Mouse (Mus musculus) CH12.LX (cell line): ENCODE data around the gene Ptger3. TPM values are rescaled to one million over a fixed set of nuclear protein-coding genes. Genes with fewer than 3 reads are reported as not detected.

ENCODE experiments used
- DNase-seq: peaks from one replicate; pipeline ENCODE4 v3.0.0-alpha.2; 2013; ENCODE audit errors: extremely low read depth
- H3K27ac ChIP-seq: 2 replicates; pipeline ENCODE4 v1.5.1; 2012; ENCODE audit warnings: low read depth, mild to moderate bottlenecking, control low read depth, moderate library complexity; ENCODE audit not compliant: insufficient read depth
- H3K27me3 ChIP-seq: replicated peaks from 2 replicates; pipeline ENCODE3; 2012; ENCODE audit warnings: inconsistent platforms
- H3K36me3 ChIP-seq, 2 experiments: replicated peaks in 1 of 2; 2 replicates each; pipeline versions ENCODE3 to v1.6.1; 2012; ENCODE audit warnings: inconsistent platforms in 1 of 2, low read length in 1 of 2, mild to moderate bottlenecking in 1 of 2, mixed read lengths in 1 of 2, moderate library complexity in 1 of 2; ENCODE audit not compliant: control insufficient read depth in 1 of 2, insufficient read depth in 1 of 2
- H3K4me1 ChIP-seq, 2 experiments: 2 replicates each; pipeline ENCODE4 v1.6.1; 2012; ENCODE audit warnings: inconsistent platforms in 1 of 2, moderate library complexity in 1 of 2; ENCODE audit not compliant: insufficient read depth in 2 of 2, control insufficient read depth in 1 of 2
- H3K4me2 ChIP-seq: 2 replicates; pipeline ENCODE4 v1.6.1; 2012; ENCODE audit warnings: low read depth, mild to moderate bottlenecking, control low read depth; ENCODE audit not compliant: poor library complexity, insufficient read depth, severe bottlenecking
- H3K4me3 ChIP-seq, 3 experiments: fragments of 150-350 bp in 1 of 3; sonication (generic) in 1 of 3; replicated peaks in 1 of 3; 2 replicates each; pipeline versions ENCODE3 to v1.5.1; 2011 to 2012; ENCODE audit warnings: low read depth in 2 of 3, low read length in 2 of 3, mild to moderate bottlenecking in 2 of 3, moderate library complexity in 2 of 3, control low read depth in 1 of 3, improper control_type of control experiment in 1 of 3, inconsistent platforms in 1 of 3, mixed read lengths in 1 of 3; ENCODE audit not compliant: poor library complexity in 1 of 3
- H3K79me2 ChIP-seq: replicated peaks from 2 replicates; pipeline ENCODE4 v1.6.1; 2012; ENCODE audit warnings: mild to moderate bottlenecking, moderate library complexity; ENCODE audit not compliant: control insufficient read depth, poor library complexity, insufficient read depth, severe bottlenecking; ENCODE audit errors: extremely low read depth
- H3K9ac ChIP-seq: 2 replicates; pipeline ENCODE4 v1.6.1; 2012; ENCODE audit warnings: low read depth, mild to moderate bottlenecking, control low read depth, moderate library complexity; ENCODE audit not compliant: insufficient read depth
- H3K9me3 ChIP-seq: replicated peaks from 2 replicates; pipeline ENCODE3; 2012; ENCODE audit warnings: low read length, inconsistent platforms, mixed read lengths
- BHLHE40 ChIP-seq: IDR thresholded peaks from 2 replicates; pipeline ENCODE4 v1.6.1; 2011; ENCODE audit warnings: mild to moderate bottlenecking, low read depth, low read length, improper control_type of control experiment
- CTCF ChIP-seq, 2 experiments: IDR thresholded peaks in 1 of 2; conservative IDR thresholded peaks in 1 of 2; 2 replicates each; pipeline ENCODE4 v1.5.1; 2011 to 2012; ENCODE audit warnings: low read depth in 2 of 2, low read length in 2 of 2, improper control_type of control experiment in 1 of 2, inconsistent platforms in 1 of 2, mild to moderate bottlenecking in 1 of 2, moderate library complexity in 1 of 2
- GABPA ChIP-seq: IDR thresholded peaks from 2 replicates; pipeline ENCODE4 v1.6.1; 2012; ENCODE audit warnings: low read depth, low read length, improper control_type of control experiment, inconsistent platforms; ENCODE audit not compliant: insufficient replicate concordance
- JUN ChIP-seq: IDR thresholded peaks from 2 replicates; pipeline ENCODE4 v1.6.1; 2011; ENCODE audit warnings: low read depth, mild to moderate bottlenecking, low read length, improper control_type of control experiment, moderate library complexity; ENCODE audit not compliant: insufficient read depth
- MAX ChIP-seq: IDR thresholded peaks from 2 replicates; pipeline ENCODE4 v1.6.1; 2011; ENCODE audit warnings: low read length, improper control_type of control experiment
- MAZ ChIP-seq: IDR thresholded peaks from 2 replicates; pipeline ENCODE4 v1.6.1; 2012; ENCODE audit warnings: low read depth, mild to moderate bottlenecking, inconsistent platforms, low read length, improper control_type of control experiment, moderate library complexity
- MYC ChIP-seq: IDR thresholded peaks from 2 replicates; pipeline ENCODE4 v1.6.1; 2011; ENCODE audit warnings: low read depth, mild to moderate bottlenecking, improper control_type of control experiment, low read length
- NELFE ChIP-seq: IDR thresholded peaks from 2 replicates; pipeline ENCODE4 v1.6.1; 2011; ENCODE audit warnings: low read depth, low read length, improper control_type of control experiment
- NRF1 ChIP-seq: IDR thresholded peaks from 2 replicates; pipeline ENCODE4 v1.6.1; 2014; ENCODE audit warnings: low read depth, mild to moderate bottlenecking, inconsistent platforms, low read length, improper control_type of control experiment, moderate library complexity
- POLR2A ChIP-seq: IDR thresholded peaks from 2 replicates; pipeline ENCODE4 v1.6.1; 2011; ENCODE audit warnings: low read depth, mild to moderate bottlenecking, improper control_type of control experiment, low read length
- POLR2AphosphoS2 ChIP-seq: IDR thresholded peaks from 2 replicates; pipeline ENCODE4 v1.6.1; 2011; ENCODE audit warnings: low read depth, low read length, improper control_type of control experiment
- RAD21 ChIP-seq: IDR thresholded peaks from 2 replicates; pipeline ENCODE4 v1.6.1; 2011; ENCODE audit warnings: low read depth, mild to moderate bottlenecking, low read length, improper control_type of control experiment, moderate library complexity
- RCOR1 ChIP-seq: conservative IDR thresholded peaks from 2 replicates; pipeline ENCODE4 v1.6.1; 2012; ENCODE audit warnings: low read depth, mild to moderate bottlenecking, inconsistent platforms, low read length, improper control_type of control experiment
- SMC3 ChIP-seq: IDR thresholded peaks from 2 replicates; pipeline ENCODE4 v1.6.1; 2011; ENCODE audit warnings: low read depth, low read length, improper control_type of control experiment
- ZKSCAN1 ChIP-seq: IDR thresholded peaks from 2 replicates; pipeline ENCODE4 v1.6.1; 2012; ENCODE audit warnings: low read depth, inconsistent platforms, low read length, improper control_type of control experiment, borderline replicate concordance
- dilution Hi-C: fragments of 300-500 bp; cut with MboI; formaldehyde crosslinking; loops from 2 replicates; pipeline ENCODE4 v1.14.3; 2020; ENCODE audit warnings: low sequenced_read_pairs; ENCODE audit not compliant: extremely low pct_unique_long_range_greater_than_20kb, extremely low pct_ligation_motif_present
- in situ Hi-C: fragments of 300-500 bp; cut with MboI; formaldehyde crosslinking; loops from 3 replicates; pipeline ENCODE4 v1.14.3; 2019; ENCODE audit warnings: low sequenced_read_pairs, low pct_ligation_motif_present, low pct_unique_long_range_greater_than_20kb, mixed read lengths
- polyA plus RNA-seq: library from polyadenylated mRNA; unstranded; fragments of >175 nt; gene quantifications from 2 replicates; pipeline ENCODE4 v1.2.1, GENCODE M21; 2012; ENCODE audit warnings: low read depth; ENCODE audit not compliant: insufficient read length
- total RNA-seq, 2 experiments: library from RNA; depleted of rRNA; stranded (reverse); fragments of 300-350 nt in 1 of 2; fragments of >200 nt in 1 of 2; gene quantifications; 2 replicates each; pipeline ENCODE4 v1.2.3; 2012 to 2014

Ptger3 gene
- total and polyA plus RNA-seq, 3 experiments: 0.06 TPM; not detected in 2

DNA sequence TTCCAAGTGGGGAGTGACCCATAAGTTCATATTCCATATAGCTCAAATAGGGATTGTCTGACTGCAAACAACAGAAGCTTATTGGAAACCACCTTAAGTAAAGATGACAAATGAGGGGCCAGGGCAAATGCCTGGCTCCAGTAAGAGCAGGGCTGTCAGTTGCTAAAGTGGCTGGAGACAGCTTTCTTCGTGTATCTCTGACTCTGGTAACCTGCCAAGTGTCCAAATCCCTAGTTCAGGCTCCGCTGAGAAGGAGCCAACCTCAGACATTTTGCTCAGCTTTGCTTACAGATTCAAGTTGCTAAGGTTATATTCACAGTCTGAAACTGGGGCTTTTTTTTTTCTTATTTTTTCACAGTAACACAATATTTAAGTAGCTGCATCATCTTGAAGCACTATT, 12.7 kb downstream of the Ptger3 start:
- Histone ChIP-seq H3K9ac (no peak overlapping the region), H3K4me1 (peaks cover 0 to 20% of the 10 kb centered on the region in 2 experiments; a peak in 2 of 4 replicates), H3K27ac (no peak overlapping the region), H3K36me3 (no peaks in the 10 kb centered on the region), H3K9me3 (no peaks in the 10 kb centered on the region), H3K4me2 (no peak overlapping the region), H3K79me2 (no peaks in the 10 kb centered on the region), H3K27me3 (no peaks in the 10 kb centered on the region), H3K4me3 (no peak overlapping the region)
- in situ Hi-C loops (loop anchor here (10.0 kb wide), 1 partner anchor 45 kb away; no protein-coding TSS in a partner anchor), dilution Hi-C loops (no loop called here)
- TF ChIP-seq BHLHE40: no peak
- TF ChIP-seq MYC: no peak
- TF ChIP-seq POLR2AphosphoS2: no peak
- no peak for TF ChIP-seq POLR2A
- no peak for TF ChIP-seq NELFE
- no peak for TF ChIP-seq RCOR1
- TF ChIP-seq SMC3: no peak
- TF ChIP-seq NRF1: no peak
- TF ChIP-seq JUN: no peak
- TF ChIP-seq MAZ: no peak
- no peak for TF ChIP-seq MAX
- no peak for TF ChIP-seq GABPA
- no peak for TF ChIP-seq ZKSCAN1
- DNase-seq: no peak

DNA sequence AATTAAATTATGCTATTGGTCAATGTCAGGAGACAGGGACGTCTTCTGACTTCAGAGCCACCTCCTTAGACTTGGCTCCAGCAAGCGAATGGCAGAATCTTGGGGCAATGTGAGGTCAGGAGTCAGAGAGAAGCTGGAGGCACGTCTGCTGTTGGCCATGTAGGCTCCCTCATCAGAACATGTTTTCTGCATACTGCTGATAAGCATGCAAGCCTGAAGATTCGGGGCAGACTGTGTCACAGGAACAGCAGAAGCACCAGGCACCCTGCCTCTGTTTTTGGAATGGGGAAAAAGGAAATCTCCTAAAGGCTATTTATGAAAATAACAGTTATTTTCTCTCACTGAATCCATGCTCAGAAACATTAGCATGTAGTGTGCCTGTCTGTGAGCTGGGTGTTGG, 13.6 kb downstream of the Ptger3 start:
- Histone ChIP-seq H3K36me3 (no peaks in the 10 kb centered on the region), H3K4me2 (no peak overlapping the region), H3K27ac (no peak overlapping the region), H3K9me3 (no peaks in the 10 kb centered on the region), H3K9ac (no peak overlapping the region), H3K4me1 (peaks cover 0 to 20% of the 10 kb centered on the region in 2 experiments; a peak in 2 of 4 replicates), H3K4me3 (no peak overlapping the region), H3K79me2 (no peaks in the 10 kb centered on the region), H3K27me3 (no peaks in the 10 kb centered on the region)
- dilution Hi-C loops: no loop called here
- TF ChIP-seq NRF1 (no peak), JUN (no peak), SMC3 (no peak), MYC (no peak)
- in situ Hi-C loops: no loop called here
- DNase-seq: no peak

DNA sequence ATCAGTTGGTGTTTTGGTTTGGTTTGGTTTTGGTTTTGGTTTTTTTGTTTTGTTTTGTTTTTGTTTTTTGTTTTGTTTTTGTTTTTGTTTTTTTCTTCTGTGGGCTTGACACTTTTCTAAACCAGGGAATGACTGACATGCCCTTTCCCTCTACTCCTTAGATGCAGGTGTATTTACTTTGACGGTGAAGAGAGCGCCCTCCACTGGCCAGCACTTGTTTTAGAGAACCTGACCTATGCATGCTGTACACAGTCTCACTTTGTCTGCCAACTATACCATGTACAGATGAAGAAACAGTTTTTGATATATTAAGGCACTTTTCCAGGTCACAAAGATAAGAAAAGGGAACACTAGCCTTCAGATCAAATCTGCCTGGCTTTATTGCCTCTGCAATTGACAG, 15.1 kb downstream of the Ptger3 start:
- TF ChIP-seq CTCF (conservative IDR thresholded peaks at IDR 0.05 in 1 of 2, IDR thresholded peaks at IDR 0.05 in 1 of 2; ENCODE audit: low read depth in 2 of 2, low read length in 2 of 2) (peak; percentile 64 to 68), MAX (no peak), RAD21 (peak; percentile 30), RCOR1 (no peak), NELFE (no peak), SMC3 (peak; percentile 42)
- DNase-seq: peak; percentile 19

More for the DNA sequence above, 15.1 kb downstream of the Ptger3 start:
- Histone ChIP-seq H3K36me3 (no peaks in the 10 kb centered on the region), H3K9me3 (no peaks in the 10 kb centered on the region), H3K4me1 (peaks cover 2 to 20% of the 10 kb centered on the region in 2 experiments; a peak in 2 of 4 replicates), H3K9ac (no peak overlapping the region), H3K4me3 (no peak overlapping the region), H3K27me3 (no peaks in the 10 kb centered on the region), H3K79me2 (no peaks in the 10 kb centered on the region), H3K27ac (no peak overlapping the region), H3K4me2 (peak overlapping the region; percentile 25; the same call in 1 of the 2 replicates)
- dilution Hi-C loops: no loop called here
- in situ Hi-C loops: no loop called here
